Mouse (Mus musculus) CD4-positive naive resting alpha-beta T cell, adult 57 days (primary cell): Measurements from ENCODE around the gene 4930503B20Rik. TPM values are rescaled to one million over a fixed set of nuclear protein-coding genes. Genes with fewer than 3 reads are reported as not detected.

ENCODE experiments used
- total RNA-seq: library from RNA; stranded (reverse); gene quantifications from one replicate; pipeline ENCODE4 v1.2.4, GENCODE M21; 2023

4930503B20Rik gene
- total RNA-seq, result not detected

GRCm38 (mm10) chr3:146651217-146651616 lies at the start of gene 4930503B20Rik:
Gene 4930503B20Rik (minus strand): TSS chr3:146651317.

DNA sequence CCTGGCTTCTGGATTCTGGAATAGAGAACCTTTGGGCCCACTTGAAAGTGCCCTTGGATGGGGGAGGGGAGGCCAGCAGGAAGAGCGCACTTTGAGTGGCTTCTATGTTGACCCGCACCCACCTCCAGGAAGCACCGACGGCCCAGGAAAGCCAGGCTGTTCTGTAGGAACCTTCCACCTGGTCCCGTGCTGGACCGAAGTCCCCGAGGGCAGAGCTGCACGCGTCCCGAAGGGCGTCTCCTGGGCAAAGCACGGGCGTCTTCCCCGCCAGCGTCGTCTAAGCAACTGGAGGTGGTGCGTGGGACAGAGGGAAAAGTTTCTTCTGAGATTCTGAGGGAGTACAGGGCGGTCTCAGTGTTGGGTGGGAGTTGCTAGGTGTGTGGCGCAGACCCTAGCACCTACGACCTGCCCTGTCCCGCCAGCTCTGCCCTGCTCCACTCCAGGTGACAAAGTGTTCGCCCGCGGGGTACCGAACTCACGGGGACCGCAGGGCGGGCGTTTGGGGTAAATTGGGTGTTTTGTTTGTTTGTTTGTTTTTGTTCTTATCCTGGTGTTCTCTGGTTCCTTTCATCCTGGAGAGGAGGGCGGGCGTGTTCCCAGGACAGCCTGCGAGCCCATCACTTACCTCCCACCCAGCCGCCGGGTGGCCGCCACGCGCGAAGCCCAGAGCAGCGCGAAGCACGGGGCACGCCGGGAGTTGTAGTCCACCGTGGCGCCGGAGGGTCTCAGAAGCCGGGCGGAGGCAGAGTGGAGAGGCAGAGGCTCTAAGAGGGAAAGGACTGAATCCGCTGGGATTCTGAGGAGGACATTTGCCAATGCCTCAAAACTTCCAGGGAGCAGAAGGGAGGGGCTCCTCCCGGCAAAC lies 33.9 kb upstream of the 4930503B20Rik start, which contains the start of gene Samd13:
TSS of gene Samd13 (minus strand) at position 782 of the 865 bp plus-strand sequence.

GRCm38 (mm10) chr3:146615496-146615895 lies 35.6 kb downstream of the 4930503B20Rik start, which contains the start of gene Dnase2b:
Gene Dnase2b (minus strand): TSS chr3:146615596.

Other genes with a start within 250 kb of the 4930503B20Rik start
- gene Ssx2ip, start 246.7 kb downstream of the 4930503B20Rik start, total RNA-seq, result 4.0 TPM
- gene Ctbs, start 201.5 kb downstream of the 4930503B20Rik start, total RNA-seq, result 5.7 TPM
- gene Spata1, start 151.6 kb downstream of the 4930503B20Rik start, total RNA-seq, result 6.2 TPM
- 166 TPM for gene Gng5, start 151.5 kb downstream of the 4930503B20Rik start, total RNA-seq
- gene Rpf1, start 129.9 kb downstream of the 4930503B20Rik start, total RNA-seq, result 119 TPM
- gene Uox, start 80.9 kb downstream of the 4930503B20Rik start, total RNA-seq, result not detected
- not detected for gene Dnase2b, start 35.7 kb downstream of the 4930503B20Rik start, total RNA-seq
- gene Samd13, start 34.3 kb upstream of the 4930503B20Rik start, total RNA-seq, result 1.0 TPM
- gene Prkacb, start 161.7 kb upstream of the 4930503B20Rik start, total RNA-seq, result 133 TPM
- not detected for gene Ttll7, start 201.1 kb upstream of the 4930503B20Rik start, total RNA-seq